In genomic region chr15:85383477-85383876, GRCm38 (mm10) we compare ENCODE assay signal across 22 mouse cellular contexts. TPM values are rescaled to one million over a fixed set of nuclear protein-coding genes. Genes with fewer than 3 reads are reported as not detected.
DNase-seq lines count a peak whose midpoint lies in the region; ATAC-seq and TF ChIP-seq lines count a peak whose summit lies in the region.
"Had no signal": no experiment of that assay in that cellular context is flagged by ENCODE, and none has a peak within 500 bp of the region (broad histone marks: within the 10 kb centered on the region; RNA-seq: fewer than 3 reads in every experiment).

No protein-coding gene starts in this region.

- WGBS in kidney, adult 2 months: 55% methylated on average over 9 of the region's 9 CpGs
- 69% methylated on average over 9 of the region's 9 CpGs for WGBS in kidney, embryonic 14.5 days

- H3K4me3 ChIP-seq in kidney, adult 2 months (ENCODE audit: insufficient read depth, low read depth, low read length): no peak overlapping the region
- H3K4me3 ChIP-seq in kidney, embryonic 14.5 days (ENCODE audit: low read length): no peak overlapping the region
- H3K4me3 ChIP-seq: embryonic facial prominence, embryonic 13.5 days; heart, embryonic 13.5 days; left cerebral cortex, adult 2 months; liver, embryonic 12.5 days; neural tube, embryonic 13.5 days had no signal

- TF ChIP-seq CTCF in kidney, adult 2 months (conservative IDR thresholded peaks at IDR 0.05; ENCODE audit: insufficient read depth, insufficient read length, low read depth, low read length): no peak

- no peak for ATAC-seq in kidney, embryonic 14.5 days (ENCODE audit: low FRiP score, low TSS enrichment)
- no peak for ATAC-seq in cerebellum, adult (ENCODE audit: insufficient number of reproducible peaks, low FRiP score, low TSS enrichment)
- ATAC-seq: forebrain, embryonic 16.5 days; liver, embryonic 12.5 days had no signal

- H3K27me3 ChIP-seq in kidney, adult 2 months (replicated peaks; ENCODE audit: control insufficient read depth, insufficient read depth, low read length): no peaks in the 10 kb centered on the region
- no peaks in the 10 kb centered on the region for H3K27me3 ChIP-seq in kidney, embryonic 14.5 days (ENCODE audit: control insufficient read depth, insufficient read depth, low read length)
- H3K27me3 ChIP-seq: embryonic facial prominence, embryonic 13.5 days; heart, embryonic 13.5 days; liver, embryonic 12.5 days; neural tube, embryonic 13.5 days had no signal

- peak; percentile 51 for DNase-seq in kidney, adult 2 months
- DNase-seq in kidney, postnatal 10 days: peak; percentile 33
- peak; percentile 8 to 33 for DNase-seq in kidney, postnatal 36 days
- DNase-seq in lung, postnatal 10 days: peak; percentile 62
- no peak for DNase-seq in spleen, adult 12 weeks (ENCODE audit: low spot score)
- DNase-seq in left cerebral cortex, postnatal 4 days: no peak
- DNase-seq: adrenal gland, adult 8-10 months; cerebellum, postnatal 10 days; heart, postnatal 36 days; midbrain, embryonic 14.5 days; spleen, adult 18-20 months; thymus, adult 18-20 months; thymus, postnatal 4 days had no signal

- H3K4me2 ChIP-seq in kidney, embryonic 14.5 days (replicated peaks; ENCODE audit: low read depth, low read length): no peak overlapping the region
- H3K4me2 ChIP-seq: embryonic facial prominence, embryonic 13.5 days; heart, embryonic 13.5 days; hindbrain, embryonic 14.5 days; liver, embryonic 12.5 days; neural tube, embryonic 13.5 days had no signal

- H3K36me3 ChIP-seq in kidney, adult 2 months (ENCODE audit: control insufficient read depth, insufficient read depth, low read length): peaks cover 2% of the 10 kb centered on the region; the same call in 1 of the 2 replicates
- H3K36me3 ChIP-seq in kidney, embryonic 14.5 days (ENCODE audit: control insufficient read depth, insufficient read depth, low read length): peaks cover 45% of the 10 kb centered on the region

- H3K4me1 ChIP-seq in kidney, adult 2 months (ENCODE audit: control insufficient read depth, insufficient read depth, low read length): no peaks in the 10 kb centered on the region
- 0 out of 2 replicates have a peak, but pooled peaks cover 2% of the 10 kb centered on the region for H3K4me1 ChIP-seq in kidney, embryonic 14.5 days (ENCODE audit: control insufficient read depth, insufficient read depth, low read length)
- H3K4me1 ChIP-seq: embryonic facial prominence, embryonic 13.5 days; heart, embryonic 13.5 days; liver, embryonic 12.5 days had no signal

- no peaks in the 10 kb centered on the region for H3K9me3 ChIP-seq in kidney, embryonic 14.5 days (ENCODE audit: control insufficient read depth, low read length)
- H3K9me3 ChIP-seq: embryonic facial prominence, embryonic 13.5 days; heart, embryonic 13.5 days; liver, embryonic 12.5 days; neural tube, embryonic 13.5 days had no signal

- 0 out of 2 replicates have a peak overlapping the region, but pooled peaks have one; percentile 16 for H3K27ac ChIP-seq in kidney, adult 2 months (ENCODE audit: insufficient read depth, low read depth, low read length)
- no peak overlapping the region for H3K27ac ChIP-seq in kidney, embryonic 14.5 days (ENCODE audit: low read depth, low read length)
- H3K27ac ChIP-seq: embryonic facial prominence, embryonic 13.5 days; heart, embryonic 13.5 days; hindbrain, embryonic 14.5 days; left cerebral cortex, adult 2 months; liver, embryonic 12.5 days; neural tube, embryonic 13.5 days had no signal

- TF ChIP-seq POLR2A in kidney, adult 2 months (IDR thresholded peaks at IDR 0.05; ENCODE audit: low read depth, low read length): no peak

- no peak overlapping the region for H3K9ac ChIP-seq in kidney, embryonic 14.5 days (ENCODE audit: low read depth, low read length)
- H3K9ac ChIP-seq: embryonic facial prominence, embryonic 13.5 days; heart, embryonic 13.5 days; hindbrain, embryonic 14.5 days; liver, embryonic 12.5 days; neural tube, embryonic 13.5 days had no signal

- intact Hi-C loops in left cerebral cortex, postnatal 4 days (cut with DNase I): loop anchor here (10.0 kb wide), 1 partner anchor 119 kb away; no protein-coding TSS in a partner anchor

RNA-seq across cellular contexts. Expression of gene Atxn10, which starts 47.4 kb away (rescaled TPM):
- 68.2 and 74.4 TPM in 2 replicates for polyA plus RNA-seq in kidney, adult 2 months (2012; rRNA removed)
- 249 and 297 TPM in 2 replicates for polyA plus RNA-seq in kidney, embryonic 14.5 days (2014; fragmentation: Nextera tagmentation; extraction: Ambion mirVana)
- 100 to 1,000 TPM; 388 to 389 TPM for total RNA-seq in left cerebral cortex, postnatal 4 days (2021)

Comparison
In these comparisons a context has a peak if more than half of its experiments do, and no peak if none do; other contexts are left out.
1. DNase-seq: peak in kidney, adult 2 months (single experiment), kidney, postnatal 10 days (single experiment), kidney, postnatal 36 days (2 of 2) and lung, postnatal 10 days (single experiment); none in spleen, adult 12 weeks (single experiment) and left cerebral cortex, postnatal 4 days (single experiment).